Mouse (Mus musculus): ENCODE results near the gene Slc16a1. TPM values are rescaled to one million over a fixed set of nuclear protein-coding genes. Genes with fewer than 3 reads are reported as not detected.
"Not testable (repeated sequence)": the region's sequence is repeated elsewhere in the genome, so short reads cannot be mapped to it uniquely, and the experiment has no call there.

The Slc16a1 gene
- polyA plus RNA-seq, 1 experiment from 2014 or later: 31.9 TPM

DNA sequence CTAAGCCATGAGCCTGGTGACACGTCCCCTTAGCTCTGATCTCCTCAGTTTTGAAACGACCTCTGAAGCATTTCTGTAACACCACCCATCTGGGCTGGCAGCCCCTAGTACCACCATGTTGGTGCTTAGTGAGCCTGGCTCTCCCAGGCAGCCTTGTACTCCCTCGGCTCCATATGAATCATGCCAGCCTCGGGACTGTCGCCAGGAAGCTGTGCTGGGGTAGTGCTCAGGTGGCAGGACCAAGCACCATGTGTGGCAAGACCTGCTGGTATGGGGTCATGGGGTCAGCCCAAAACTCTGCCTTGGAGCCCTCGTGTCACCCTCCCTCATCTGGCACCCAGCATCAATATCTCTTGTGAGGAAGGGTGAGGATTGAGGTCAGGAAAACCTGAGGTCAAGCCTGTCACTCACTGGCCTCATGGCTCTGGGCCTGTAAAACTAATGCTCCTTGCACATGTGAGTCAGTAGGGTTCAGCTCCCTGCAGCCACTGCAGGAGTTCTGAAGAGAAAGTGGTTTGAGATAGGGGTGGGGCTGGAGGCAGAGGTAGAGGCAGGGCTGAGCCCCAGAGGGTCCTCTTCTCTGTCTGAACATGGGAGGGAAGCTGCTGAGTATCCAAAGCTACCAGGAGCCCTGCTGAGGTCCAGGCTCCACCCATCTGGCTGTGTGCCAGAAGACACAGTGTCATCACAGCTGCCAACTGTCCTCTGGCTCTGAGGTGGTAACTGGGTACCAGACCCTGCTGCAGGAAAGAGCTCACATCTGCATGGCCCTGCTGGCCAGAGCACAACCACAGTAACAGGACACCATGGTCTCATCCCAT lies 68.7 kb downstream of the Slc16a1 start:
- H3K36me3 ChIP-seq (ENCODE audit: control insufficient read depth, insufficient read depth, low read length); H3K4me3 ChIP-seq (ENCODE audit: low read depth, low read length); H3K4me1 ChIP-seq (ENCODE audit: control insufficient read depth, insufficient read depth, low read length); H3K9ac ChIP-seq (ENCODE audit: low read length); H3K9me3 ChIP-seq (ENCODE audit: control insufficient read depth, low read length); H3K27me3 ChIP-seq (ENCODE audit: control insufficient read depth, insufficient read depth, low read length); H3K27ac ChIP-seq (ENCODE audit: low read depth, low read length); H3K4me2 ChIP-seq: not testable (repeated sequence)
- peak; percentile 30; the same call in 1 of the 2 replicates for ATAC-seq (ENCODE audit: low FRiP score)
- peak; percentile 56 for DNase-seq (ENCODE audit: low spot score, missing footprints)
- WGBS: 71% methylated on average over 6 of the region's 6 CpGs

DNA sequence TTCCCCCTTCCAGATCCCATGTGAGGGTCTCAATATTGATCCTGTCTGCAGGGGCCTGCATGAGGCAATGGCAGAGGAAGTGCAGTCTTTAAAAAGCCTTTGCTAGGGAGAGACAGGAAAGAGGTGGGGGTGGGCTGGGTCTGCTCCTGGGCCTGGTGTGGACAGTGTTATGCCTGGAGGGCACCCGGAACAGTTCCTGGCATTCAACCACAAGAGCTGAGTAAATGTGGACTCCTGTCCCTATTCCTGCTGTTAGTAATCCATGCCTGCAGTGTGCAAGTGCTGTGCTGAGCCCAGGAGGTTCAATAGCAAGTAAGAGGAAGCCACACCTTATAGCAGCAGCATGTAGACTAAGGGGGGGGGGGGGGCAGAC lies 69.3 kb downstream of the Slc16a1 start:
- H3K9ac ChIP-seq (ENCODE audit: low read length); H3K4me1 ChIP-seq (ENCODE audit: control insufficient read depth, insufficient read depth, low read length); H3K4me3 ChIP-seq (ENCODE audit: low read depth, low read length); H3K4me2 ChIP-seq; H3K9me3 ChIP-seq (ENCODE audit: control insufficient read depth, low read length); ATAC-seq (ENCODE audit: low FRiP score); H3K27me3 ChIP-seq (ENCODE audit: control insufficient read depth, insufficient read depth, low read length); H3K27ac ChIP-seq (ENCODE audit: low read depth, low read length); H3K36me3 ChIP-seq (ENCODE audit: control insufficient read depth, insufficient read depth, low read length): not testable (repeated sequence)
- DNase-seq (ENCODE audit: low spot score, missing footprints): peak; percentile 28
- WGBS: 82% methylated on average over 1 of the region's 1 CpGs

Other genes with a start within 250 kb of the Slc16a1 start
- 23.7 and 28.0 TPM in 2 replicates for gene Lrig2, start 126.8 kb upstream of the Slc16a1 start, polyA plus RNA-seq (2014; fragmentation: Nextera tagmentation; extraction: Ambion mirVana)
- gene Ppm1j, start 142.4 kb downstream of the Slc16a1 start, polyA plus RNA-seq (2014; fragmentation: Nextera tagmentation; extraction: Ambion mirVana): 0.44 and 0.97 TPM in 2 replicates
- gene Fam19a3, start 143.2 kb downstream of the Slc16a1 start, polyA plus RNA-seq (2014; fragmentation: Nextera tagmentation; extraction: Ambion mirVana): not detected in 2 replicates
- gene Rhoc, start 149.7 kb downstream of the Slc16a1 start, polyA plus RNA-seq (2014; fragmentation: Nextera tagmentation; extraction: Ambion mirVana): 78.2 and 82.0 TPM in 2 replicates
- 9.5 and 9.9 TPM in 2 replicates for gene Mov10, start 179.9 kb downstream of the Slc16a1 start, polyA plus RNA-seq (2014; fragmentation: Nextera tagmentation; extraction: Ambion mirVana)
- 36.3 and 40.3 TPM in 2 replicates for gene St7l, start 225.3 kb downstream of the Slc16a1 start, polyA plus RNA-seq (2014; fragmentation: Nextera tagmentation; extraction: Ambion mirVana)
- gene Capza1, start 225.8 kb downstream of the Slc16a1 start, polyA plus RNA-seq (2014; fragmentation: Nextera tagmentation; extraction: Ambion mirVana): 268 and 275 TPM in 2 replicates